Mouse (Mus musculus) frontal cortex, postnatal 25 days (tissue): ENCODE data around the gene Trappc6b.
A peak's percentile ranks its signal among the peaks of the same experiment; 100 is the strongest.
"Not testable (repeated sequence)": the region's sequence is repeated elsewhere in the genome, so short reads cannot be mapped to it uniquely, and the experiment has no call there.

ENCODE experiments used
- DNase-seq, 2 experiments: peaks; one replicate each; pipeline ENCODE4 v3.0.0; 2022; ENCODE audit warnings: low spot score in 2 of 2

Gene Trappc6b

GRCm38 (mm10) chr12:59060993-59061595 lies at the start of gene Trappc6b:
Trappc6b (minus strand) TSS chr12:59061472.
- peak; percentile 49 to 64 for DNase-seq

GRCm38 (mm10) chr12:59107926-59108325 lies 46.7 kb upstream of the Trappc6b start:
- no peak for DNase-seq

- no peak for DNase-seq
These were observed 45.2 kb upstream of the Trappc6b start for GRCm38 (mm10) chr12:59106491-59106890.

GRCm38 (mm10) chr12:59105914-59106313 lies 44.6 kb upstream of the Trappc6b start:
- no peak for DNase-seq

GRCm38 (mm10) chr12:59104771-59105170 lies 43.5 kb upstream of the Trappc6b start:
- DNase-seq: no peak

GRCm38 (mm10) chr12:59095104-59096025 lies 34.1 kb upstream of the Trappc6b start, which contains the start of gene Mia2:
Mia2 (plus strand) TSS chr12:59095799.
- DNase-seq: no peak

GRCm38 (mm10) chr12:59093543-59093942 lies 32.3 kb upstream of the Trappc6b start:
- DNase-seq: no peak

- no peak for DNase-seq
These were observed 24.9 kb upstream of the Trappc6b start for GRCm38 (mm10) chr12:59086171-59086570.

- DNase-seq: no peak
These were observed 23.2 kb upstream of the Trappc6b start for GRCm38 (mm10) chr12:59084446-59084845.

- no peak for DNase-seq
These were observed 19.2 kb upstream of the Trappc6b start for GRCm38 (mm10) chr12:59080461-59080860.

- DNase-seq: no peak
These were observed 16.6 kb upstream of the Trappc6b start for GRCm38 (mm10) chr12:59077883-59078282.

GRCm38 (mm10) chr12:59076996-59077395 lies 15.7 kb upstream of the Trappc6b start:
- DNase-seq: no peak

- no peak for DNase-seq
These were observed 12.8 kb upstream of the Trappc6b start for GRCm38 (mm10) chr12:59074052-59074451.

GRCm38 (mm10) chr12:59072286-59072685 lies 11.0 kb upstream of the Trappc6b start:
- DNase-seq: no peak

GRCm38 (mm10) chr12:59068791-59069190 lies 7.5 kb upstream of the Trappc6b start:
- no peak for DNase-seq

GRCm38 (mm10) chr12:59067095-59067494 lies 5.8 kb upstream of the Trappc6b start:
- no peak for DNase-seq

GRCm38 (mm10) chr12:59066448-59067077 lies 5.3 kb upstream of the Trappc6b start, which contains the start of gene Pnn:
Pnn (plus strand) TSS chr12:59066884.
- peak; percentile 90 to 95 for DNase-seq

- no peak for DNase-seq
These were observed 4.5 kb upstream of the Trappc6b start for GRCm38 (mm10) chr12:59065776-59066175.

- no peak for DNase-seq
These were observed 3.6 kb upstream of the Trappc6b start for GRCm38 (mm10) chr12:59064837-59065236.

- DNase-seq: no peak
These were observed 950 bp downstream of the Trappc6b start for GRCm38 (mm10) chr12:59060322-59060721.

- not testable (repeated sequence) for DNase-seq
These were observed 3.0 kb downstream of the Trappc6b start for GRCm38 (mm10) chr12:59058242-59058641.

GRCm38 (mm10) chr12:59056222-59056621 lies 5.0 kb downstream of the Trappc6b start:
- DNase-seq: no peak
